Mouse (Mus musculus): ENCODE measurements around the gene Sgpl1.

DNA sequence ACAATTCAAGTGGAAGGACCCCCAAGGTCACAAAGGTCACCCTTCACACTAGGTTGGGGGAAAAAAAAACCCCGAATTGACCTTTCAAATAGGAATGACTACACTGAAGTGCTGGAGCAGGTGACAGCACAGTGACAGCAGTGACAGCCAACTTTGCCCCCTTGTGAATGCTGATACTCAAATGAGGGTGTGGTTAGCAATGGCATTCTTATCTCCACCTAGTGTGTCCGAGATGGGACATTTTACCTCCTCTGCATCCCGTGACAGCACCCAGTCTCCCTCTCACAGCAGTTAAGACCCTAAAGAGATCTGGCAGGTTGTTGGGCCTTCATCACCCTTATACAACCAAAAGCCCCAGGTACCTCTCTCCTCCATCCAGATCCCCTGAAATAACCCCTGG, 2.0 kb upstream of the Sgpl1 start:
- no peak for TF ChIP-seq POLR2A (IDR thresholded peaks at IDR 0.05; ENCODE audit: low read depth, low read length)
- no peak for TF ChIP-seq CTCF (IDR thresholded peaks at IDR 0.05; ENCODE audit: borderline replicate concordance, insufficient read depth, low read length)

Measured in embryonic fibroblast, embryonic 13.5 days (primary cell).